Mouse (Mus musculus) cortical plate, adult 2 months (tissue): ENCODE measurements around the gene Hes3.

ENCODE experiments used
- CTCF ChIP-seq: fragments of 200-500 bp; IDR thresholded peaks from 2 replicates; pipeline ENCODE4 v1.5.1; 2011; ENCODE audit warnings: mild to moderate bottlenecking, control low read depth, low read length; ENCODE audit not compliant: insufficient read depth; ENCODE audit errors: extremely low read depth
- POLR2A ChIP-seq: fragments of 200-500 bp; IDR thresholded peaks from 2 replicates; pipeline ENCODE4 v1.6.1; 2011; ENCODE audit warnings: mild to moderate bottlenecking, low read length, control low read depth; ENCODE audit not compliant: insufficient read depth; ENCODE audit errors: extremely low read depth

GRCm38 (mm10) chr4:152321464-152321863 lies 30.0 kb upstream of the Hes3 start:
- TF ChIP-seq CTCF (no peak), POLR2A (no peak)
